Mouse (Mus musculus): ENCODE measurements around the gene Alg1. TPM values are rescaled to one million over a fixed set of nuclear protein-coding genes. Genes with fewer than 3 reads are reported as not detected.
A peak's percentile ranks its signal among the peaks of the same experiment; 100 is the strongest.

Alg1 gene
- polyA plus RNA-seq, 1 experiment from 2014 or later: 23.1 TPM

DNA sequence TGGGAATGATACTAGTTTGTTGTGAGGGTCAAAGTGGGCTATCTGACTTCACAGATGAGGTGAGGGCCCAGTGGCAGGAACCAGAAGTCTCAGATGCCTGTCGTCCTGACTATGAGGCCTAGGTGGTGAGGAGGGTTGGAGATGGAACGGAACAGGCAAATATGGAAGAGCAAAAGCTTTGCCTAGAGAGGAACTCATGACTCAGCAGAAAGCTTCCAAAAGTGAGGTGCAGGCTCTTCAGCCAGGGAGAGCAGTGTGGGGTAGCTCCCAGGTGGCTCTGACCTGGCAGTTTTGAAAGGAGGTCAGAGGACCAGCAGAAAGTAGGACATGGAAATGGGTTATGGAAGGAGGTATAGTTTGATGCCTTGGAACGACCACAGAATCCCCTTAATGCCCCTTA, 17.5 kb downstream of the Alg1 start:
- Histone ChIP-seq H3K9me3 (no peaks in the 10 kb centered on the region), H3K27me3 (replicated peaks; ENCODE audit: low read depth, poor library complexity, severe bottlenecking) (no peaks in the 10 kb centered on the region), H3K27ac (replicated peaks) (no peak overlapping the region), H3K4me1 (peaks cover 18% of the 10 kb centered on the region), H3K36me3 (replicated peaks) (peaks cover 56% of the 10 kb centered on the region), H3K4me3 (no peak overlapping the region)
- DNase-seq (ENCODE audit: low spot score): no peak
- WGBS: 88% methylated on average over 3 of the region's 3 CpGs

DNA sequence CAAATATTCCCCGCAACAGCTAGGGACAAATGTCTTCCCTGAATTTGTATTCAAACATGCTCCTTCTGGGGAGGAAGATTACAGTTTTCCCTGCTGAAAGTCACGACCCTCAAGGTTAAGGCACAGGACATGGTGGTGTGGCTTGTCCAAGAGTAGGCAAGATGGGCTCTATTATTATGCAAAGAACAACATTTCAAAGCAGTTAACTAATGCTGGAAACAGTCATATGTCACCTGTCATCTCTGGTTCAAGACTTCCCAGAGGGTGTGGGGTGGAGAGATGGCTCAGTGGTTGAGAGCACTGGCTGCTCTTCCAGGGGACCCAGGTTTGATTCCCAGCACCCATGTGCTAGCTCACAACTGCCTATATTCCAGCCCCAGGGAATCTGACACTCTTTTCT, 18.8 kb downstream of the Alg1 start:
- Histone ChIP-seq H3K27ac (replicated peaks) (no peak overlapping the region), H3K36me3 (replicated peaks) (peaks cover 45% of the 10 kb centered on the region), H3K9me3 (no peaks in the 10 kb centered on the region), H3K4me3 (no peak overlapping the region), H3K27me3 (replicated peaks; ENCODE audit: low read depth, poor library complexity, severe bottlenecking) (no peaks in the 10 kb centered on the region), H3K4me1 (peaks cover 26% of the 10 kb centered on the region)
- no peak for DNase-seq (ENCODE audit: low spot score)
- 88% methylated on average over 2 of the region's 2 CpGs for WGBS

DNA sequence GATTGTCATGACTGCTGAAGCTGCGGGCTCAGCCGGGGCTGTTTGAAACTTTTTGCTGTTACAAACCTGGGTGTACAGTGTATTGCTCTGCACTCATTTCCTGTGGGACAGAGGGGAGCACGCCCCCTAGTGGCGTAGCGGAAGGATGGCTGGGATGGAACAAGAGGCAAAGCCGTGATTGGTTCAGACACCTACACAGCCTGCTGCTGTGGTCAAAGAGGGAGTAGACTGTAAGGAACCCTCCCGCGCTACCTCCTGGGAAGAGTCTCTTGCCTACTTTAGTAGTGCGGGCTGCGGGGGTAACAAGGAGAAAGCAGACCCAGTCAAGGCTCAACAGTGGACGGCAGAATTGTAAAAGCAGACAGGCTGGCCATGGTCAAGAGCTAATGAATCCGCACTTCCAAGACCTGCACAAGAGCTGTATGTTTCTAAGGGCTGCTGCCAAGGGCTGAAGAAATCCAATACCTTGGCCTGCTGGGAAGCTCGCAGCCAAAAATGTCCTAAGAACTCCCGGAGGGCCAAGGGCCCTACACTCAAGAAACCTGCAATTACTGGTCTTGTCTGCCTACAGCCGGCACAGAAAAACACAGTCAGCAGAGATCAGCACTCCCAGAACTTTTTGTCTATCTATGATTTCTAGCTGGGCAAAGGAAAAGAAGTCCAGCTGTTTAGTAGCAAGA, 21.1 kb downstream of the Alg1 start:
- peak overlapping the region; percentile 71 for H3K4me3 ChIP-seq
- H3K27me3 ChIP-seq (replicated peaks; ENCODE audit: low read depth, poor library complexity, severe bottlenecking): no peaks in the 10 kb centered on the region
- H3K27ac ChIP-seq (replicated peaks): peak overlapping the region; percentile 90
- peaks cover 23% of the 10 kb centered on the region for H3K36me3 ChIP-seq (replicated peaks)
- H3K4me1 ChIP-seq: peaks cover 26% of the 10 kb centered on the region
- H3K9me3 ChIP-seq: no peaks in the 10 kb centered on the region
- 5% methylated on average over 15 of the region's 15 CpGs for WGBS
- peak; percentile 89 for DNase-seq (ENCODE audit: low spot score)

DNA sequence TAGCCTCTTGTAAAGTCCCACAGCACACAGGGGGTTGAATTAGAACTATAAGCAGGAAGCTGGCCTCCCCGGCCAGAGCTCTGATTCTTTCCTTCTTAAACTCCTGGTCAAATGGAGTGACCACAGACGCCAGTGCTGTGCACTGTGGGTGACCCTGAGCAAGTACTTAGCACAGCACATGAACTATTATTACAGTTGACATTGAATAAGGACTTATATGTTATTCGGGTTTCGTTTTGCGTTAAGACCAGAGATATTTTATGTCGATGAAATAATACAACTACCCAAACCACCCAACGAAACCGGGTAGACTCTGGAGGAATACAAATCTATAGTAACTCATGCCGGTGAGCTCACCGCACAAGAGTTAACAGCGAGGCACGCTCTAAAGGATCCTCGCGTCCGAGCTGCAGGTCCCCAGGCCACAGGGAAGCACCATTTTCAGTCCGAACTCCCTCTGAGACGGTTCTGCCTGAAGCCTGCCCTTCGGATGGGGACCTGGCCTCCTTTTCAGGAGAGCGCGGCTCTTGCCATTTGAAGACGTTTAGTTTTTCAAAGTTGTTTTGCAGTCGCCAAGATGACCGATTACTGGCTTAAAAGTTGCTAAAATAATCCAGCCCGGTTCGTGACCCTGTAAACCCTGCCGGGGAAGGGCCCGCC, 21.8 kb downstream of the Alg1 start:
- Histone ChIP-seq H3K9me3 (no peaks in the 10 kb centered on the region), H3K4me3 (peak overlapping the region; percentile 71), H3K27ac (replicated peaks) (peak overlapping the region; percentile 90), H3K27me3 (replicated peaks; ENCODE audit: low read depth, poor library complexity, severe bottlenecking) (no peaks in the 10 kb centered on the region), H3K4me1 (peaks cover 26% of the 10 kb centered on the region), H3K36me3 (replicated peaks) (peaks cover 16% of the 10 kb centered on the region)
- WGBS: 2% methylated on average over 27 of the region's 27 CpGs
- DNase-seq (ENCODE audit: low spot score): peak; percentile 28

DNA sequence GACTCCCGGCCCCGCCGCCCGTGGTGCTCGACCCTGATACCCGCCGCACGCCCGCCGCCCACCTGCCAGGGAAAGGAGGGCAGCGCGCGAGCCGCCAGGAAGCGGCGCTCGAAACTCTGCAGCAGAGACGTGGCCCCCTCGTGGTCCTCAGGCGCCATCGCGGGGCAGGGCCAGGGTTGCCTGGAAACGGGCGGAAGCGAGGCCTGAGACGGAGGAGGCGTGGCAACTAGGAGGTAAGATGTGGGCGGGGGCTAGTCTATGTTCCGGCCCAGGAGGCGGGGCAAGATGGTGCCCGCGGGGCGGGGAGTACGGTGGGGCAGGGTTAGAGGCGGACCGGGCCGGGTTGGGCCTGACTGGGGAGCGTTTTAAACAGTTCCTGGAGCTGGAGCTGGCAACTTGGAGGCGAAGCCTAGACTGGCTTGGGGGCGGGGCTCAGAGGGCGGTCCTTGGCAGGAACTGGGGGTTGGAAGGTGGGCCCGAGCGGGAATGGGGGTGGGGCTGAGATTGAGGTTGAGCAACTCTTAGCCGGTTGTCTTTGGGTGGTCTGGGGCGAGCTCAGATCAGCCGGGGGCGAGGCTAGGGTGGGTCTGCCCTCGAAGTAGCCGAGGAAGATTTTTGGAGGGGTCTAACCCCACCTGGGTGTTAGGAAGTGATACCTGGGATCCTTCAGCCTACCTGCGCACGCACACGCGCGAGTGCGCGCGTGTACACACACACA, 22.5 kb downstream of the Alg1 start, which contains the start of gene Eef2kmt:
Eef2kmt (minus strand) TSS at position 205 of the 718 bp plus-strand sequence.
- H3K36me3 ChIP-seq (replicated peaks): peaks cover 10% of the 10 kb centered on the region
- no peaks in the 10 kb centered on the region for H3K27me3 ChIP-seq (replicated peaks; ENCODE audit: low read depth, poor library complexity, severe bottlenecking)
- no peaks in the 10 kb centered on the region for H3K9me3 ChIP-seq
- DNase-seq (ENCODE audit: low spot score): peak; percentile 100
- peaks cover 26% of the 10 kb centered on the region for H3K4me1 ChIP-seq
- peak within 1 kb of the TSS; percentile 90 for H3K27ac ChIP-seq (replicated peaks)
- 2% methylated on average over 57 of the region's 57 CpGs for WGBS
- peak within 1 kb of the TSS; percentile 71 for H3K4me3 ChIP-seq

DNA sequence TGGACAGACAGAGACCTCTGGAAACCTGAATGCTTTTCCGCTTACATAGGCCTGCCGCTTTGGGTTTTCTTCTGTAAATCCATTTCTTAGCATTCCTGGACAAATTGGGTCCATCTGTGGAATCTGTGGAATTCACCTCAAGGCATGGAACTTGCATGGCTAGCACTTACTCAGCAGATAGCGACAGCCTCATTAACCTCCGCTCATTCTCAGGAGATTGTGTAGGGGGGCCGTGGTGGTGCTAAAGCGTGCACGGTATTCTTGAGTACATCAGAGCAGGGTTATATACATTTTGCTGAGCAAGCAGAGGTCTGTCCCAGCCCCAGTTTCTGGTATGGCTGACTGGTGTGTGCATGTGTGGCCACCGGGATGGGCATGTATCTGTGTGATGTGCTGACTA, 29.7 kb downstream of the Alg1 start:
- 42% methylated on average over 8 of the region's 8 CpGs for WGBS
- Histone ChIP-seq H3K4me1 (peaks cover 14% of the 10 kb centered on the region), H3K9me3 (peaks cover 4% of the 10 kb centered on the region; the same call in 1 of the 2 replicates), H3K4me3 (no peak overlapping the region), H3K27me3 (replicated peaks; ENCODE audit: low read depth, poor library complexity, severe bottlenecking) (no peaks in the 10 kb centered on the region), H3K36me3 (replicated peaks) (no peaks in the 10 kb centered on the region), H3K27ac (replicated peaks) (no peak overlapping the region)
- DNase-seq (ENCODE audit: low spot score): peak; percentile 58

DNA sequence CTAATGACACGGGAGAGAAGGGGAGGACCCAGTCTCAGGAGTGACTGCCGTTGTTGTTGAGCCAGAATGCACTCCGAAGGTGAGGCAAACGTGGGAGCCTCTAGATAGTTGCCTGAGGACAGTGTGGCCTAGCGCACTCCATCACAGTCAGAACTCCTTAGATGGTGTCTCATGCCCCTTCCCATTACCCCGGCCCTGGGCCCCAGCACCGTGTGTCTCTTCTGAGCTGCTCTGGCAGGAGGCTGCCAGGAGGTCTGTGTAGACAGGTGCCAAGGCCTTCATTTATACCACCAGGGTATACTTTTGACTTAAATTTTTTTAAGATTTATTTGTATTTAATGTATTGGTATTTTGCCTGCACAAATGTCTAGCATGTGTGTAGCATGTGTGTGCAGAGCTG, 30.5 kb downstream of the Alg1 start:
- H3K36me3 ChIP-seq (replicated peaks): no peaks in the 10 kb centered on the region
- H3K4me3 ChIP-seq: no peak overlapping the region
- peaks cover 14% of the 10 kb centered on the region for H3K4me1 ChIP-seq
- H3K27me3 ChIP-seq (replicated peaks; ENCODE audit: low read depth, poor library complexity, severe bottlenecking): no peaks in the 10 kb centered on the region
- peaks cover 4% of the 10 kb centered on the region; the same call in 1 of the 2 replicates for H3K9me3 ChIP-seq
- no peak for DNase-seq (ENCODE audit: low spot score)
- no peak overlapping the region for H3K27ac ChIP-seq (replicated peaks)
- WGBS: 85% methylated on average over 7 of the region's 7 CpGs

DNA sequence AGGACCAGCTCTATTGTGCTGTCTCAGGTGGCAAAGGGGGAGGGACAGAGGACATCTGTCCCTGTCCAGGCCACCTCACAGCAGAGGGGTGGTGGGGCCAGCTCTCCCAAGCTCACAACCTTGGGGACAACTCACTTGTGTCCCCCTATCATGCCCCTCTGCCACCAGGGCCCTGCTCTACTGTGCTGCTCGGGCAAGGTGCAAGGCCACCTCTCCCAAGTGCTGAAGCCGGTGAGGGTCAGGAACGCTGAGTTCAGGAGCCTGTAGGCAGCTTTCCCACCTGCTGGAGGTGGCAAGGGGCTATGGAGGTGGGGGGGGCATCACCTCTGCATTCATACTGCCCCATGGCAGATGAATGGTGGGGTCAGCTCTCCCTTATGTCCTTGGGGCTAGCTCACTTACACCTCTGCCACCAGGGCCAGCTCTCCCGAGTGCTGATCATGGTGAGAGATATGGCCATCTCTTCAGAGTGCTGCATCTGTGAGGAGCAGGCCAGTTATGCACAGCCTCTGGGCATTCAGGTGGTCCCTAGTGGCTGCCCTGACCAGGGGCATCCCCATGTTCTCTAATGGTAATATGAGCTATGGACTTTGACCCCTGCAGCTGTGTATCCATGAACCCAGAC, 38.1 kb downstream of the Alg1 start:
- no peaks in the 10 kb centered on the region for H3K27me3 ChIP-seq (replicated peaks; ENCODE audit: low read depth, poor library complexity, severe bottlenecking)
- H3K27ac ChIP-seq (replicated peaks): no peak overlapping the region
- no peak for DNase-seq (ENCODE audit: low spot score)
- H3K9me3 ChIP-seq: no peaks in the 10 kb centered on the region
- WGBS: 84% methylated on average over 4 of the region's 4 CpGs
- peaks cover 8% of the 10 kb centered on the region for H3K4me1 ChIP-seq
- no peaks in the 10 kb centered on the region for H3K36me3 ChIP-seq (replicated peaks)
- no peak overlapping the region for H3K4me3 ChIP-seq

DNA sequence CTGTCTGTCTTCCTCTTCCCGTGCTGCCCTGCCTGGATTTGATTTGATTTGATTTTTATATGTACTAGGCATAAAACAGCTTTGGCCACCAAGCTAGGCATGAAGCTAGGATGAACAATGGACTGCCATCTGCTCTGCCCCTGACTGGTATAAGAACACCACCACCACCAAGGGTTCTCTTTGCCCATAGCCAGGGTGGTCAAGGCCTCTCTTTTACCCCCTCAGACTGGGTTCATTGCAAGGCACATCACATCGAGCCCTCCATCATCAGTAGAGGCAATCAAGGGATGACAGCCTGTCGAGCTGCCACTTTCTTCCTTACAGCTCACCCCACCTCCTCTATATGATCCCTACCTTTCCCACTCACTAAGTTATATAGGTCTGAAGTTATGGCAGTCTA, 39.0 kb downstream of the Alg1 start:
- no peak for DNase-seq (ENCODE audit: low spot score)
- Histone ChIP-seq H3K4me1 (peaks cover 8% of the 10 kb centered on the region), H3K27me3 (replicated peaks; ENCODE audit: low read depth, poor library complexity, severe bottlenecking) (no peaks in the 10 kb centered on the region), H3K4me3 (no peak overlapping the region), H3K9me3 (no peaks in the 10 kb centered on the region), H3K36me3 (replicated peaks) (no peaks in the 10 kb centered on the region), H3K27ac (replicated peaks) (no peak overlapping the region)
- 82% methylated on average over 3 of the region's 3 CpGs for WGBS

DNA sequence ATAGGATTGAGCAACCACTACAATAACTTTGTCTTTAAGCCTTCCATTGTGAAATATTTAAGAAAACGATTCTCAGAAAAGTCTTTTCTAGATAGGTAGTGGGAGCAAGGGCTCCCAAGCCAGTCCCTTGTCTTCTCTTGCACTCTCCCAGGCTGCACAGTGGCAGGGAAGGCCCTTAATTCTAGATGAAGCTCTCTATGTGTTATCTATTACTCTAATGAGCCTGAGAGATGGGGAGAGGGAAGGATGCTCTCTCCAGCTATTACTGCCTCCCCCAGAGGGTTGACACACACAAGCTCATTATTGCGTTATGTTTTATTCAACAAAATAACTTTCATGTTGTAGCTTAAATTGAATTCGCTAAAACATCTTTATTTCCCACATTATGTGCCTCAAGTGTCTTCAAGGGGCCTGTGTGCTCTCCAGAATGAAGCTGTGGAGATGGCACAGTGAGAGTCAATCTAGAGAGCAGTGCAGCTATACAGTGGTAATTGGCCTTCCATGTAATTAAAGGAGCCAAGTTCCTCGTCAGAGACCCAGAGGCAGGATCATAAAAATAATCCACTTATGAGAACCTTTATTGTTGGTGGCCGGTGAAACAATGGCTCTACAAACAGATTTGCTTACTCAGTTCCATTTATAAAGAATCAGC, 46.3 kb downstream of the Alg1 start:
- Histone ChIP-seq H3K9me3 (no peaks in the 10 kb centered on the region), H3K36me3 (replicated peaks) (no peaks in the 10 kb centered on the region), H3K4me1 (peaks cover 8% of the 10 kb centered on the region), H3K27ac (replicated peaks) (no peak overlapping the region), H3K4me3 (no peak overlapping the region), H3K27me3 (replicated peaks; ENCODE audit: low read depth, poor library complexity, severe bottlenecking) (no peaks in the 10 kb centered on the region)
- WGBS: 84% methylated on average over 5 of the region's 5 CpGs
- no peak for DNase-seq (ENCODE audit: low spot score)

DNA sequence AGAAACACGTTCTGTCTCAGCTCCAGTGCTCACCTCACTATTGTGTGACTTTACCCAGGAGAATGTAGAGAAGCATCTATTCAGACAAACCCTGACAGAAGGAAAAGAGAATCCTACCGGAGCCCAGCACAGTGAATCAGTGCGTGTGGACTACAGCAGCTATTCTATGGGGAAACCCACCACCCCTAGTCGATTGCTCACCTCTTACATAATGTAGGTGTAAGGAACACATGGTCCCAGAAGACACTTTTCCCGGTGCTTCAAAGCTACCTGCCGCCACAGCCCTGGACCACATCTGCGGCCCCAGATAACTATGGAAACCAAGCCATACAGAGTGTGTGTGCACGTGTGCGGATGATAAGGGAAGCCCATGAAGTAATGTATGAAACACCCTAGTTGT, 49.3 kb downstream of the Alg1 start:
- Histone ChIP-seq H3K27me3 (replicated peaks; ENCODE audit: low read depth, poor library complexity, severe bottlenecking) (no peaks in the 10 kb centered on the region), H3K36me3 (replicated peaks) (no peaks in the 10 kb centered on the region), H3K4me1 (peaks cover 20% of the 10 kb centered on the region), H3K4me3 (no peak overlapping the region), H3K9me3 (no peaks in the 10 kb centered on the region), H3K27ac (replicated peaks) (no peak overlapping the region)
- DNase-seq (ENCODE audit: low spot score): no peak
- WGBS: 92% methylated on average over 9 of the region's 9 CpGs

DNA sequence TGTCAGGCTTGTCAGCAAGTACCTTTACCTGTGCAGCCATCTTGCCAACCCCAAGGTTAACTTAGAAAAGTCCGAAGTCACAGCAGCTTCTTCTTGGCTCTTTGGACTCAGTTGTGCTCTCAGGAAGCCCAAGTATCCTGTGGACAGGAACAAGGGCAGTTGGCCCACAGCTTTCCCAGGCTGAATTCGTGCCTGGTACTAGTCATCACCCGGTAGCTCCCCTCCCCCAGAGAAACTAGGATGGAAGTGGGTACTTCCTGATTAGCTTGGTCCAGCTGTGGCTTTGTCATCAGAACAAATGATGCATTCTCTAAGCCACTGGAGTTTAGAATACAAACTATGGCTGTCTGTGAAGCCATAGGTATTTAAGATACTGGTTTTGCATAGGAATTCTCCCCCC, 52.0 kb downstream of the Alg1 start:
- Histone ChIP-seq H3K4me1 (peaks cover 23% of the 10 kb centered on the region), H3K27me3 (replicated peaks; ENCODE audit: low read depth, poor library complexity, severe bottlenecking) (no peaks in the 10 kb centered on the region), H3K36me3 (replicated peaks) (no peaks in the 10 kb centered on the region), H3K27ac (replicated peaks) (no peak overlapping the region), H3K9me3 (no peaks in the 10 kb centered on the region), H3K4me3 (no peak overlapping the region)
- WGBS: 50% methylated on average over 3 of the region's 3 CpGs
- DNase-seq (ENCODE audit: low spot score): no peak
